Mouse (Mus musculus): Measurements from ENCODE around the gene Mfsd4b3. TPM values are rescaled to one million over a fixed set of nuclear protein-coding genes. Genes with fewer than 3 reads are reported as not detected.
A peak's percentile ranks its signal among the peaks of the same experiment; 100 is the strongest.

The Mfsd4b3 gene
- polyA plus RNA-seq, 1 experiment = not detected

GRCm38 (mm10) chr10:39912616-39913015 is 47.3 kb downstream of the Mfsd4b3 start:
- Histone ChIP-seq H3K4me1 (ENCODE audit: control insufficient read depth, insufficient read depth, low read length) (no peaks in the 10 kb centered on the region), H3K4me3 (ENCODE audit: low read depth, low read length) (no peak overlapping the region), H3K9ac (ENCODE audit: low read depth, poor library complexity, severe bottlenecking) (no peak overlapping the region)

GRCm38 (mm10) chr10:39908768-39909441 is 51.0 kb downstream of the Mfsd4b3 start:
- Histone ChIP-seq H3K27ac (ENCODE audit: insufficient read depth, low read length) (no peak overlapping the region), H3K36me3 (ENCODE audit: control insufficient read depth, insufficient read depth, low read length, poor library complexity, severe bottlenecking) (no peaks in the 10 kb centered on the region), H3K4me1 (ENCODE audit: control insufficient read depth, insufficient read depth, low read length) (no peaks in the 10 kb centered on the region), H3K9me3 (replicated peaks; ENCODE audit: control insufficient read depth, insufficient read depth, low read length, poor library complexity, severe bottlenecking) (no peaks in the 10 kb centered on the region), H3K4me3 (ENCODE audit: low read depth, low read length) (no peak overlapping the region), H3K27me3 (ENCODE audit: control insufficient read depth, insufficient read depth, low read length, poor library complexity, severe bottlenecking) (no peaks in the 10 kb centered on the region), H3K9ac (ENCODE audit: low read depth, poor library complexity, severe bottlenecking) (no peak overlapping the region)
- no peak for TF ChIP-seq CTCF (IDR thresholded peaks at IDR 0.05; ENCODE audit: low read depth, low read length)
- TF ChIP-seq EP300 (IDR thresholded peaks at IDR 0.05; ENCODE audit: insufficient read depth, low read depth, low read length) = no peak
- no peak for TF ChIP-seq POLR2A (IDR thresholded peaks at IDR 0.05; ENCODE audit: insufficient read depth, low read length)

More at GRCm38 (mm10) chr10:39912616-39913015, 47.3 kb downstream of the Mfsd4b3 start:
- Histone ChIP-seq H3K27me3 (ENCODE audit: control insufficient read depth, insufficient read depth, low read length, poor library complexity, severe bottlenecking) (no peaks in the 10 kb centered on the region), H3K36me3 (ENCODE audit: control insufficient read depth, insufficient read depth, low read length, poor library complexity, severe bottlenecking) (no peaks in the 10 kb centered on the region), H3K27ac (ENCODE audit: insufficient read depth, low read length) (no peak overlapping the region), H3K9me3 (replicated peaks; ENCODE audit: control insufficient read depth, insufficient read depth, low read length, poor library complexity, severe bottlenecking) (peaks cover 8% of the 10 kb centered on the region; the same call in 1 of the 2 replicates)
- no peak for TF ChIP-seq EP300 (IDR thresholded peaks at IDR 0.05; ENCODE audit: insufficient read depth, low read depth, low read length)
- no peak for TF ChIP-seq CTCF (IDR thresholded peaks at IDR 0.05; ENCODE audit: low read depth, low read length)
- TF ChIP-seq POLR2A (IDR thresholded peaks at IDR 0.05; ENCODE audit: insufficient read depth, low read length) = no peak

GRCm38 (mm10) chr10:39906799-39907658 is 52.9 kb downstream of the Mfsd4b3 start:
- Histone ChIP-seq H3K36me3 (ENCODE audit: control insufficient read depth, insufficient read depth, low read length, poor library complexity, severe bottlenecking) (no peaks in the 10 kb centered on the region), H3K27me3 (ENCODE audit: control insufficient read depth, insufficient read depth, low read length, poor library complexity, severe bottlenecking) (no peaks in the 10 kb centered on the region), H3K4me3 (ENCODE audit: low read depth, low read length) (no peak overlapping the region), H3K4me1 (ENCODE audit: control insufficient read depth, insufficient read depth, low read length) (no peaks in the 10 kb centered on the region), H3K9ac (ENCODE audit: low read depth, poor library complexity, severe bottlenecking) (no peak overlapping the region), H3K9me3 (replicated peaks; ENCODE audit: control insufficient read depth, insufficient read depth, low read length, poor library complexity, severe bottlenecking) (no peaks in the 10 kb centered on the region), H3K27ac (ENCODE audit: insufficient read depth, low read length) (no peak overlapping the region)
- TF ChIP-seq POLR2A (IDR thresholded peaks at IDR 0.05; ENCODE audit: insufficient read depth, low read length) (no peak), CTCF (IDR thresholded peaks at IDR 0.05; ENCODE audit: low read depth, low read length) (no peak)

GRCm38 (mm10) chr10:39904191-39904590 is 55.8 kb downstream of the Mfsd4b3 start:
- no peak overlapping the region for H3K27ac ChIP-seq (ENCODE audit: insufficient read depth, low read length)
- no peaks in the 10 kb centered on the region for H3K4me1 ChIP-seq (ENCODE audit: control insufficient read depth, insufficient read depth, low read length)
- no peak overlapping the region for H3K4me3 ChIP-seq (ENCODE audit: low read depth, low read length)
- 0 out of 2 replicates have a peak, but pooled peaks cover 2% of the 10 kb centered on the region for H3K9me3 ChIP-seq (replicated peaks; ENCODE audit: control insufficient read depth, insufficient read depth, low read length, poor library complexity, severe bottlenecking)
- no peak for TF ChIP-seq EP300 (IDR thresholded peaks at IDR 0.05; ENCODE audit: insufficient read depth, low read depth, low read length)
- TF ChIP-seq CTCF (IDR thresholded peaks at IDR 0.05; ENCODE audit: low read depth, low read length) = no peak
- TF ChIP-seq POLR2A (IDR thresholded peaks at IDR 0.05; ENCODE audit: insufficient read depth, low read length) = no peak
- H3K9ac ChIP-seq (ENCODE audit: low read depth, poor library complexity, severe bottlenecking) = no peak overlapping the region
- no peaks in the 10 kb centered on the region for H3K27me3 ChIP-seq (ENCODE audit: control insufficient read depth, insufficient read depth, low read length, poor library complexity, severe bottlenecking)
- H3K36me3 ChIP-seq (ENCODE audit: control insufficient read depth, insufficient read depth, low read length, poor library complexity, severe bottlenecking) = no peaks in the 10 kb centered on the region

GRCm38 (mm10) chr10:39898874-39899371 is 61.0 kb downstream of the Mfsd4b3 start, which contains the start of gene Mfsd4b4:
Gene Mfsd4b4 (minus strand): TSS chr10:39899238.
- no peaks in the 10 kb centered on the region for H3K4me1 ChIP-seq (ENCODE audit: control insufficient read depth, insufficient read depth, low read length)
- H3K27ac ChIP-seq (ENCODE audit: insufficient read depth, low read length) = peak within 1 kb of the TSS; percentile 37
- no peaks in the 10 kb centered on the region for H3K36me3 ChIP-seq (ENCODE audit: control insufficient read depth, insufficient read depth, low read length, poor library complexity, severe bottlenecking)
- peak; percentile 58 for TF ChIP-seq POLR2A (IDR thresholded peaks at IDR 0.05; ENCODE audit: insufficient read depth, low read length)
- no peak for TF ChIP-seq CTCF (IDR thresholded peaks at IDR 0.05; ENCODE audit: low read depth, low read length)
- H3K9ac ChIP-seq (ENCODE audit: low read depth, poor library complexity, severe bottlenecking) = peak within 1 kb of the TSS; percentile 68
- no peaks in the 10 kb centered on the region for H3K27me3 ChIP-seq (ENCODE audit: control insufficient read depth, insufficient read depth, low read length, poor library complexity, severe bottlenecking)
- 0 out of 2 replicates have a peak, but pooled peaks cover 2% of the 10 kb centered on the region for H3K9me3 ChIP-seq (replicated peaks; ENCODE audit: control insufficient read depth, insufficient read depth, low read length, poor library complexity, severe bottlenecking)
- H3K4me3 ChIP-seq (ENCODE audit: low read depth, low read length) = peak within 1 kb of the TSS; percentile 85

Other genes with a start within 250 kb of the Mfsd4b3 start
- 36.9 and 38.0 TPM in 2 replicates for gene Rev3l, start 228.0 kb downstream of the Mfsd4b3 start, polyA plus RNA-seq (2011; ENCODE audit: insufficient read depth, insufficient read length, low read depth, missing spikeins)
- gene Mfsd4b4, start 60.9 kb downstream of the Mfsd4b3 start, polyA plus RNA-seq (2011; ENCODE audit: insufficient read depth, insufficient read length, low read depth, missing spikeins) = 5.7 and 5.9 TPM in 2 replicates
- not detected in 2 replicates for gene Mfsd4b2, start 33.2 kb downstream of the Mfsd4b3 start, polyA plus RNA-seq (2011; ENCODE audit: insufficient read depth, insufficient read length, low read depth, missing spikeins)
- not detected in 2 replicates for gene Mfsd4b5, start 26.5 kb upstream of the Mfsd4b3 start, polyA plus RNA-seq (2011; ENCODE audit: insufficient read depth, insufficient read length, low read depth, missing spikeins)
- gene Mfsd4b1, start 65.1 kb upstream of the Mfsd4b3 start, polyA plus RNA-seq (2011; ENCODE audit: insufficient read depth, insufficient read length, low read depth, missing spikeins) = not detected in 2 replicates
- gene Slc16a10, start 182.1 kb upstream of the Mfsd4b3 start, polyA plus RNA-seq (2011; ENCODE audit: insufficient read depth, insufficient read length, low read depth, missing spikeins) = 4.7 and 5.4 TPM in 2 replicates

All from ES-Bruce4 (cell line).